Mouse (Mus musculus) liver, embryonic 15.5 days (tissue): ENCODE data around the gene Ntng2. TPM values are rescaled to one million over a fixed set of nuclear protein-coding genes. Genes with fewer than 3 reads are reported as not detected.

Source experiments
- ATAC-seq: fragments of 200-750 bp; cut with Nextera tagmentation; 2 replicates; pipeline ENCODE4 v1.8.0; 2017; ENCODE audit warnings: moderate number of reproducible peaks, mild to moderate bottlenecking, moderate library complexity; ENCODE audit not compliant: insufficient read depth
- H3K27ac ChIP-seq: fragments of 300-500 bp; sonication (generic); replicated peaks from 2 replicates; pipeline ENCODE4 v1.5.1; 2015; ENCODE audit warnings: mild to moderate bottlenecking, inconsistent platforms
- H3K27me3 ChIP-seq: fragments of 300-500 bp; sonication (generic); 2 replicates; pipeline ENCODE4 v1.6.1; 2015; ENCODE audit warnings: mild to moderate bottlenecking, inconsistent platforms
- H3K36me3 ChIP-seq: fragments of 300-500 bp; sonication (generic); replicated peaks from 2 replicates; pipeline ENCODE4 v1.6.1; 2015; ENCODE audit warnings: moderate library complexity, mild to moderate bottlenecking, inconsistent platforms
- H3K4me1 ChIP-seq: fragments of 300-500 bp; sonication (generic); replicated peaks from 2 replicates; pipeline ENCODE4 v1.6.1; 2015; ENCODE audit warnings: inconsistent platforms
- H3K4me2 ChIP-seq: fragments of 300-500 bp; sonication (generic); 2 replicates; pipeline ENCODE4 v1.6.1; 2015; ENCODE audit warnings: moderate library complexity, mild to moderate bottlenecking, inconsistent platforms
- H3K4me3 ChIP-seq: fragments of 300-500 bp; sonication (generic); replicated peaks from 2 replicates; pipeline ENCODE4 v1.5.1; 2015; ENCODE audit warnings: mild to moderate bottlenecking, inconsistent platforms
- H3K9ac ChIP-seq: fragments of 300-500 bp; sonication (generic); 2 replicates; pipeline ENCODE4 v1.6.1; 2015; ENCODE audit warnings: moderate library complexity, mild to moderate bottlenecking, inconsistent platforms
- H3K9me3 ChIP-seq: fragments of 300-500 bp; sonication (generic); replicated peaks from 2 replicates; pipeline ENCODE4 v1.6.1; 2016; ENCODE audit warnings: inconsistent platforms
- WGBS: fragments of 180-500 bp; shearing (Covaris S2); methylation state at CpG from one replicate; pipeline ENCODE4 v1.1.7; 2015; ENCODE audit warnings: mixed read lengths; ENCODE audit not compliant: insufficient replicate concordance; 5-methylcytosine and 5-hydroxymethylcytosine counted together
- polyA plus RNA-seq: library from polyadenylated mRNA; unstranded; fragments of >200 nt; fragmentation: Nextera tagmentation; extraction: Ambion mirVana; gene quantifications from 2 replicates; pipeline ENCODE4 v1.2.1, GENCODE M21; 2015

The Ntng2 gene
- polyA plus RNA-seq, result 0.15 and 0.28 TPM in 2 replicates

DNA sequence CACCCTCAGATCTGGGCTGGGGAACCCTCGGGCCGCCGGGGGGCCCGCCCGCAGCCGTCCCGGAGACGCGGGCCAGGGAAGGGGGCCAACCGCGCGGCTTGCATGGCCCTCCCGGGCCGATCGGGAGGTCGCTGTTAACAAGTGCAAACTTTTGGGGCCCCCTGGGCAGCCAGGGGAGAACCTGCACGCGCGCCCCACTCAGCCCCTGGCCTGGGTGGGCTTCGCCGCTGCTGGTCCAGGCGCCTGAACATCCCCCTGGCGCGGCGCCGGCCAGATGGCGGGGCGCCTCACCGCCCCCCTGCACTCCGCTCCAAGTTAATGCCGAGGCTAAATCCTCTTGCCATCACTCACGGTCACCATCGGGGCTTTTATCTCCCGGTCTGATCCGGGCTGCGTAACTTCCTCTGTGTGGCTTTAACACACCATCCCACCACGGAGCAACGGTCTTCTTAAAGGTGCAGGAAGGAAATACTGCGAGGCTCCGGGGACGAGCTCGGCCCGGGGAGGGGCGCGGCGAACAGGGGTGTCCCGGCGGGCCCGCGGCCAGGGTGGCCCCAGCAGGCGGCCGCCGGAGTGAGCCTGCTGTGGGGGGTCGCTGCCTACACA is at the start of gene Ntng2:
Gene Ntng2, minus strand, starts transcription at position 407 of the 606 bp plus-strand sequence.
- H3K9ac ChIP-seq, result no peak within 1 kb of the TSS
- peak within 1 kb of the TSS; percentile 56 for H3K4me3 ChIP-seq
- WGBS, result under 1% methylated on average over 54 of the region's 54 CpGs
- no peak within 1 kb of the TSS for H3K27ac ChIP-seq
- no peak for ATAC-seq
- H3K27me3 ChIP-seq, result peaks cover 92% of the 10 kb centered on the region
- H3K4me1 ChIP-seq, result peaks cover 31% of the 10 kb centered on the region
- H3K36me3 ChIP-seq, result no peaks in the 10 kb centered on the region
- no peaks in the 10 kb centered on the region for H3K9me3 ChIP-seq
- H3K4me2 ChIP-seq, result peak within 1 kb of the TSS; percentile 71

DNA sequence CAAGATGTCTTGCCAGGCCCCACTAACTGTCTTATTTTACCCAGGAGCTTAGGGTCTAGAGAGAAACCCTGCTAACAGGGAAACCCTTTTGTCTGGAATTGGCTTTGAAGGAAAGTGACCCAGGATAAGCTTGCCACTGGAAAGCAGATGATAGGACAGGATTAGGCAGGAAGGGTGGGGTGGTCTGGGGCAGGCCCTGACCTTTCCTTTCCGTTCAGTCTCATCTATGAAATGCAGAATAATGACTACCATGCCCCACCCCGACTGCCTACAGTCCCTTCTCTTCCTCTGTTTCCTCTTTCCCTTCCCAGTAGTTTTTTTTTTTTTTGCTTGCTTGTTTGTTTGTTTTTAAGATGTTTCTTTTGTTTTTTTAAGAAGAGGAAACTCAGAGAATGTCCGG is 42.8 kb upstream of the Ntng2 start:
- 30% methylated on average over 3 of the region's 3 CpGs for WGBS
- H3K4me2 ChIP-seq, result no peak overlapping the region
- no peaks in the 10 kb centered on the region for H3K4me1 ChIP-seq
- H3K36me3 ChIP-seq, result no peaks in the 10 kb centered on the region
- H3K9ac ChIP-seq, result no peak overlapping the region
- no peak overlapping the region for H3K27ac ChIP-seq
- H3K27me3 ChIP-seq, result no peaks in the 10 kb centered on the region
- H3K9me3 ChIP-seq, result no peaks in the 10 kb centered on the region
- no peak for ATAC-seq
- H3K4me3 ChIP-seq, result no peak overlapping the region

DNA sequence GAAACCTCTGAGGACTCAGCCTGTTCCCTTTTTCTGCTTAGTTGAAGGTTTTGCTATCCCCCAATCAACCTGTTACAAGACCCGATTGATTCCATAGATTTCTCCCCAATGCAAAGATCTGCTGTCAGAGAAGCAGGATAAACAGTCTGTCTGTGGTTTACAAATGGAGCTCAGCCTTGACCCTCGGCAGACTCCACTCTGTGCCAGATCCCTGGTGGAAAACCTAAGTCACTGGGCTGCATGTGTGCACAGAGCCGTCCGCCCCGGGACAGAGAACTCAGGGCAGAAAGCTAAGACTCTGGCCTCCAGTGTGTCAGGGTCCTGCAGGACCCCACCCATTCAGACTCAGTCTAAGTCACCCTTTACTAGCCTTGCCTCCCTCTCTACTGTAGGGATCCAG is 34.8 kb upstream of the Ntng2 start:
- no peak overlapping the region for H3K27ac ChIP-seq
- H3K9me3 ChIP-seq, result no peaks in the 10 kb centered on the region
- WGBS, result 61% methylated on average over 5 of the region's 5 CpGs
- no peaks in the 10 kb centered on the region for H3K36me3 ChIP-seq
- no peaks in the 10 kb centered on the region for H3K4me1 ChIP-seq
- no peak overlapping the region for H3K4me3 ChIP-seq
- no peaks in the 10 kb centered on the region for H3K27me3 ChIP-seq
- no peak overlapping the region for H3K9ac ChIP-seq
- no peak overlapping the region for H3K4me2 ChIP-seq
- no peak for ATAC-seq

DNA sequence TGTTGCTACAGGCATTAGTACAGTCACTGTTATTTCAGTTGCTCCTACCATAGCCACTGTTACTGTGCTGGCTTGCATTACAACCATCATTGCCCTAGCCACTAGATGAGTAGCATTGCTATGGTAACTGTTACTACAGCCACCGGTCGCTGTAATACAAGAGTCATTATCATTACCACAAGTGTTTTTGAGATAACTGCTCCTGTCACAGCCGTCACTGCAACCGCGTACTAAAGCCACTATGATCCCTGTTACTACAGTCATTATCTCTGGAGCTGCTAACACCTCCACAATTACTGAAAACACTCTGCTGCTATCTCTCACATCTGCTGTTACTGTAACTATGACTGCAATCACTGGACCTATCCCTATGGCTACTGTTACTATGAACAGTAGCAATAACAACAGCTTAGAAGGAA is 24.9 kb upstream of the Ntng2 start:
- Histone ChIP-seq H3K4me1 (no peaks in the 10 kb centered on the region), H3K4me2 (no peak overlapping the region), H3K9ac (no peak overlapping the region), H3K4me3 (no peak overlapping the region), H3K36me3 (no peaks in the 10 kb centered on the region), H3K27ac (no peak overlapping the region), H3K9me3 (no peaks in the 10 kb centered on the region), H3K27me3 (0 out of 2 replicates have a peak, but pooled peaks cover 4% of the 10 kb centered on the region)
- 21% methylated on average over 5 of the region's 5 CpGs for WGBS
- ATAC-seq, result no peak

DNA sequence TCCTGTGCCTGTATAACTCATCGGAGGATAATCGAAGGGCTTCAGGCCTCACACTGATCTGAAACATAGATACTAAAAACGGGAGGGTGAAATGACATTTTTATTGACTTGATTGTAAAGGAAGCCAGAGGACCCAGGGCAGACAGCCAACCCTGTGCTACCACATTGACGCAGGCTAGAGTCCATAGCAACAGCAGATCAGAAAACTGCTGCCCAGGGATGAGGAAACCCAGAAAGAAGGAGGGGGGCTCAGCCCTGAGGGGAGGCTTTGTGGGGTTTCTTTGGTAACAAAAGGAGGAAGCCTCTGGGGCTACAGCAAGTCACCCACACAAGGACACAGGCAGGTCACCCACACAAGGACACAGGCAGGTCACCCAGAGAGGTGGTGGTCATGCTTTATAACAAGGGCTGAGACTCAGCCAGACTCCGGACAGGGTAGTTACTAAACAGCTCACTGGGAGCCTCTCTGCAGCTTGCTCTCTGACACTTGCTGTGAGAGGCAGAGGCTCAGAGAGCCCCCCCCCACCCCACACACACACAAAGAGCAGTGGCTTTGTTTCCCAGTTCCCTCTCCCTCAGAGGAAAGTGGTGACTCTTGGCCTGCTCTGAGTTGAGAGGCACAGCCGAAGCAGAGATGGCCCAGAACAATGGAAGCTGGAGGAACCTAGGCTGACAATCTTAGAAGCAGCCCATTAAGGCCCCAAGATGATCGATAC is 19.2 kb upstream of the Ntng2 start:
- H3K9me3 ChIP-seq, result no peaks in the 10 kb centered on the region
- H3K4me2 ChIP-seq, result no peak overlapping the region
- H3K36me3 ChIP-seq, result no peaks in the 10 kb centered on the region
- no peak overlapping the region for H3K9ac ChIP-seq
- H3K27me3 ChIP-seq, result 0 out of 2 replicates have a peak, but pooled peaks cover 4% of the 10 kb centered on the region
- WGBS, result 44% methylated on average over 7 of the region's 7 CpGs
- no peaks in the 10 kb centered on the region for H3K4me1 ChIP-seq
- ATAC-seq, result no peak
- H3K4me3 ChIP-seq, result no peak overlapping the region
- H3K27ac ChIP-seq, result no peak overlapping the region

DNA sequence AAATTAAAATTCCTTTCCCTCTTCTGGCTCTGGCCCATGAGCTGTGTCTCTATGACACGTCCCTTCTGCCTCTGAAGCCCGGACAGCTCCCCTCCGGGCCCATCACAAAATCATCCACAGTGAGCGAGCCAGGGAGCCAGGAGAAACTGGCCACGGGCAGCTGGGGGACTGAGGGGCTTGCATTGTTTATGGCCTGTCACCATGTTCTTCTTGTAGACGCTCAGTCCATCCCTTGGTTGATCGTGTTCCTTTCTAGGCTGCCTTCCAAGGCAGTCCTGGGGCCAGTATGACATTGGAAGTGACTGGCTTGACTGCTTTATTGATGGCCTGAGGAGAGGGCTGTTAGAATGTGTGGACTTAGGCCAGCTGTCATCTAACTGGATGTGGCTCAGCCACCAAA is 18.3 kb upstream of the Ntng2 start:
- no peak overlapping the region for H3K4me3 ChIP-seq

DNA sequence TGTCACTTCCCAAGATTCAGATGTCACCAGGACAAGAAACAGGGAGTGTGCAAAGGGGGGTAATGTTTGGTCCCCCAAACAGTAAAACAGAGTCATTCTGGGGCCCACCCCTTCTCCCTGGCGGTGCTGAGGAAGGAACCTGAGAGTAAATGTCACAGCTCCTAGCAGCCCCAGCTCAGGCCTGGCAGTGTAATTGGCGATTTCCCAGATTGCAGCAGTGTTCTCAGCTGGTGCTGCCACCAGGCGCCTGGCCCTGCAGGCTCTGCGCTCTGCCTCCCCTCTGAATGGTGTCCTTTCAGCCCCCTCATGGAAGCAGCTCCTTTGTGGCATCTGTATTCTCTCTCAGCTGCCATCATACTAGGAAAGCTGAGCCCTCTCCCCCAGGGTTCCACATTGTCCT is 14.0 kb upstream of the Ntng2 start:
- H3K27ac ChIP-seq, result no peak overlapping the region
- H3K9me3 ChIP-seq, result no peaks in the 10 kb centered on the region
- H3K27me3 ChIP-seq, result peaks cover 5% of the 10 kb centered on the region; the same call in 1 of the 2 replicates
- ATAC-seq, result no peak
- no peaks in the 10 kb centered on the region for H3K36me3 ChIP-seq
- WGBS, result 54% methylated on average over 4 of the region's 4 CpGs
- no peak overlapping the region for H3K4me3 ChIP-seq
- H3K4me2 ChIP-seq, result no peak overlapping the region
- no peak overlapping the region for H3K9ac ChIP-seq
- H3K4me1 ChIP-seq, result no peaks in the 10 kb centered on the region

More for the DNA sequence above, 18.3 kb upstream of the Ntng2 start:
- no peaks in the 10 kb centered on the region for H3K9me3 ChIP-seq
- H3K27me3 ChIP-seq, result no peaks in the 10 kb centered on the region
- 60% methylated on average over 7 of the region's 7 CpGs for WGBS
- H3K27ac ChIP-seq, result no peak overlapping the region
- H3K4me1 ChIP-seq, result no peaks in the 10 kb centered on the region
- no peaks in the 10 kb centered on the region for H3K36me3 ChIP-seq
- H3K9ac ChIP-seq, result no peak overlapping the region
- ATAC-seq, result no peak
- H3K4me2 ChIP-seq, result no peak overlapping the region

DNA sequence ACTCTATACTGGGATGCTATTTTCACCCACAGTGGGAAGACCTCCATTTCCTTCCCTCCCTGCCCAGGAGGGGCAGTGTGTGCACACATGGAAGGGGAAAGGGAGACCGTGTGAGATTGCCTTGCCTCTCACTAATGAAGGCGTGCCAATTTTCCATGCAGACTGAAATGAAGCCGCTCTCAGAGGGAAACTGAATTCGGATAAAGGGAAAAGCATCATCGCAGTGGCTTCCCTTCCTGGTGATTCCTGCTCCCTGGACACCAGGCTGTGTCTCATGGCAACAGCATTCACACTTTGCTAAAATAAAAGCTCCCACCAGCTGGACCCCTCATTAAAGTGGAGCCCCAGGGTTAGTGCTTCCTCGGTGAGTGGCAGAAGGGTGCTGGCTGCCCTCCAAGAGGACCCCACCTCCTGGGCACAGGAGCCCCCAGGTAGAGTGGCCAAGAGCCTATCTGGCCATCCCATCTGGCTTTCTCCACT is 9.7 kb upstream of the Ntng2 start:
- ATAC-seq, result no peak
- H3K4me1 ChIP-seq, result no peaks in the 10 kb centered on the region
- no peaks in the 10 kb centered on the region for H3K36me3 ChIP-seq
- H3K27ac ChIP-seq, result no peak overlapping the region
- 46% methylated on average over 6 of the region's 6 CpGs for WGBS
- H3K4me3 ChIP-seq, result no peak overlapping the region
- H3K4me2 ChIP-seq, result no peak overlapping the region
- no peak overlapping the region for H3K9ac ChIP-seq
- H3K9me3 ChIP-seq, result no peaks in the 10 kb centered on the region
- H3K27me3 ChIP-seq, result peaks cover 23% of the 10 kb centered on the region

DNA sequence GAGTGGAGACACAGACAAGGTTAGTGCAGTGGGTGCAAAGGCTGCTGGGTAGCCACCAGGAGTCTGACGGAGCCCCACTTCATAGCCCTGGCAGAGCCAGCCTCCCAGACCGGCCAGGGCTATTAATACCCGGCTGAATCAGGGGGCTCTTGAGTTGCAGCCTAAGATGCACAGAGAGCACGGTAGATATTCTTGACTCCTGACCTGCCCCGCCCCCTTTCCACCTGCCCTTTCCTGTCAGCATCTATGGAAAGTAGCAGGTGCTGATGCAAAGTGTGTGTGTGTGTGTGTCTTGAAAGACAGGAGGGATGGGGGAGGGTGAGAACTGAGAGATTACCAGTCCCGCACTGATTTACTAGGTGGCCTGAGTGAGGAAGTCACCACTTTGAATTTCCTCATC is 8.3 kb upstream of the Ntng2 start:
- Histone ChIP-seq H3K9ac (no peak overlapping the region), H3K4me3 (no peak overlapping the region), H3K36me3 (no peaks in the 10 kb centered on the region), H3K9me3 (no peaks in the 10 kb centered on the region), H3K27me3 (peaks cover 31% of the 10 kb centered on the region), H3K4me1 (no peaks in the 10 kb centered on the region), H3K4me2 (no peak overlapping the region), H3K27ac (no peak overlapping the region)
- ATAC-seq, result no peak
- 53% methylated on average over 6 of the region's 6 CpGs for WGBS

DNA sequence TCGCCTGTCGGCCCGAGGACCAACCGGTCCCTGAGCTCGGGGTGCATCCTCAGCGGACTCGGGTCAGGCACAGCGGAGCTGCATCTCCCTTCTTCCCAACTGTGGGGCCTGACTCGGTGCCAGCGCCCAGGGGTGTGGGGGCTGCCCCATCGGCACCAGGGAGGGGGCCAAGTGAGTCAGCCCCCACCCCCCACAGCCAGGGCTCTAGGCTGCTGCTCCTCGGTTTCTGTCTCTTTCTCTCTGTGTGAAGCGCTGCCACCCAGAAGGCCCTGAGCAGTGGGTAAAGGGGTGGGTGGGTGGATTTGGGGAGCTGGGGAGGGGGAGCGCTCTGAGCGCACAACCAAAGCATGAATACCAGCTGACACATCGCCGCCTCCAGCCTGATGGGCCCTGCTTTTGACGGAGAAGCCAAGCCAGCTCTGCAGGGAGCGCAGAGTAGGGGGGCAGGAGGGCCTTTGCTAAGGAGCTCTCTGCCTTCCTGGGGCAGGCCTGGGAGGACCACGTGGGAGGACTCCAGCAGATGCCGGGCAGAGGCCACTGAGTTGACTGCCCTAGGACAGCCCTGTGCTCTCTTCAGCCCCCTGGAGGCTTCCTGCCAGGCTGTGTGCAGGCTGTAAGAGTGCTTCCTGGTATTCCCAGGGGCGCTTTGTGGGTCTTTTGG is 530 bp upstream of the Ntng2 start:
- peaks cover 31% of the 10 kb centered on the region for H3K4me1 ChIP-seq
- peaks cover 86% of the 10 kb centered on the region for H3K27me3 ChIP-seq
- no peak for ATAC-seq
- no peaks in the 10 kb centered on the region for H3K9me3 ChIP-seq
- H3K36me3 ChIP-seq, result no peaks in the 10 kb centered on the region
- WGBS, result 3% methylated on average over 20 of the region's 22 CpGs
- no peak overlapping the region for H3K27ac ChIP-seq
- peak overlapping the region; percentile 56 for H3K4me3 ChIP-seq
- no peak overlapping the region for H3K9ac ChIP-seq
- peak overlapping the region; percentile 71 for H3K4me2 ChIP-seq

DNA sequence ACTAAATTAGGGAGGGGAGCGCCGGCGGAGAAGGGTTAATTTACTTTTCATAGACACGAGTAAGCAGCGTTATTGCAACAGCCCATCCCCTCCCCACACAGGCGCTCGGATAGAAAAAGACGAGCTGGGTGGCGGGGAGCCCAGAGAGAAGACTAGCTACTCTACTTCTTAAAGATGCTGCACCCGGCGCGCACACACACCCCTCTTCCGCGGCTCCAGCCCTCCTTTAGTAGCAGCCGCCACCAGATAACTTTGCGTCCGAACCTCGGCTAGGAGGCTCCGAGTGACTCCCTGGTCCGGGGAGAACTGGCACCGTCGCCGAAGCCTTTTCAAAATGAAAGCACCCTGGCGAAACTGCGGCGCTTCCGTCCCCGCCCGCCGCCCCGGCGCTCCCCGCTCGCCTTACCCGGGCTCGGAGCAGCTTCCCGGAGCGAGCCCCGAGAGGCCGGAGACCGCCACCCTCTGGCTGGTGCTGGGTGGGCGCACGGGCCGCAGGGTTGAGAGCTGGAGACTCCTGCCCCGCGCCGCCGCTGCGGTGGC is 676 bp downstream of the Ntng2 start:
- Histone ChIP-seq H3K9me3 (no peaks in the 10 kb centered on the region), H3K9ac (no peak overlapping the region), H3K36me3 (no peaks in the 10 kb centered on the region), H3K4me2 (peak overlapping the region; percentile 71), H3K27ac (no peak overlapping the region), H3K4me1 (peaks cover 31% of the 10 kb centered on the region), H3K27me3 (peaks cover 98% of the 10 kb centered on the region), H3K4me3 (peak overlapping the region; percentile 56)
- under 1% methylated on average over 49 of the region's 49 CpGs for WGBS
- ATAC-seq, result no peak
